Mouse (Mus musculus) skeletal muscle tissue, adult 2 months (tissue): ENCODE data around the gene Npy1r.

Experiments
- DNase-seq: peaks from one replicate; pipeline ENCODE4 v3.0.0-alpha.2; 2012; ENCODE audit warnings: low read depth, low spot score

Npy1r gene

DNA sequence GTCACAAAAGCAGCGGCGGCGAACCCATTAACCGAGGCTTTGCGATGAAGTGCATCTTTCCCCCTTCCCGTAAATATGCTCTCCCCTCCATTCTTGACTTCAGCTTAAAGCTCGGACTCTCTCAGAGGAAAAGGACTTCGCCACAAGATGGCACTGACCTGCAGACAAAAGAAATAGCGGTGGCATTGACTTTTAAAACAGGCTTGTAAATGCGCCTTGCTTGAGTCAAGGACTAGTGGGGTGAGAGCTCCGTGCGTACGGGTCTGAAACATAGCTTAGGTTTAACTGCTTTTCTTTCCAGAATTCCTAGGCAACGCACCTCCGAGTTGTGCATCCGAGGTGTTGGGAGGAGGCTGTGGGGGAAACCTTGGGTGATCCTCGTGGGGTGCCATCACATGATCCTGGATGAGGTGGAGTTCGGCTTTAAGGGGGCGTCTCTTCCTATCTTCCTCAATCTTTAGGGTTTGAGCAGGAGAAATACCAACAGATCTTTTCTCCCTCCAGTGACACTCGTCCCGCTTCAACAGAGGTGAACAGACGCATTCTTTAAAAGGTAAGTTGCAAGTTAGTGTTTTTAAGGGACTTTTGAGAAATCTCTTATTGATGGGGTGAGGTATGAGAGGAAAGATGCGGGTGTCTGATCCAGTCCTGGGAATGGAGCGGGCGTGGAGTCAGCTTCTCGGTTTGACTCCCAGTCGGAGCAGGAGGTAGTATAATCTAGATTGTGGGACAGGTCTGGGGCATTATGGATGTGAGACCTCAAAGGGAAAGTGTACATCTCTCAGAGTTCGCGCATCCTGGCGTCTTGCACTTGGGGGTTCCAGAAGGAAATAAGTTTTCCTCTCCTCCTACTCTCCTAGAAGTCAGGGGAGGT, at the start of gene Npy1r:
TSS of gene Npy1r (plus strand) at position 223 of the 874 bp plus-strand sequence.
- peak; percentile 3 for DNase-seq

DNA sequence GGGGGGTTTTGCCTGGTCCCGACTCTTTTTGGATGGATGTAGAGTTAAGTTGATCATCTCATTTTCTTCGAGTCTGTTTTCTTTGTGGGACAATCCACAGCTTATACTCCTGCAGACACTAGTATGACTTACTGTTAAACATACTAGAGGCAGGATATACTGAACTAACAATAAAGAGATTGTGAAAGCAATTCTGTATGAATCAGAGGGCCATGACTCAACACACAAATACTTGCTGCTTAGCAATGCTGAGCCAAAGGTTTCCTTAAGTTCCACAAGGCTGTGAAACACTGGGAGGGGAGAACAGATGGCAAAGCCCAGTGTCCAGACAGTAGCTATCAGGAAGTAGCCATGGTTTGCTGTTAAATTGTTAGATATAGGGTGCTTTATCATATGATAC, 15.7 kb upstream of the Npy1r start:
- DNase-seq: no peak

DNA sequence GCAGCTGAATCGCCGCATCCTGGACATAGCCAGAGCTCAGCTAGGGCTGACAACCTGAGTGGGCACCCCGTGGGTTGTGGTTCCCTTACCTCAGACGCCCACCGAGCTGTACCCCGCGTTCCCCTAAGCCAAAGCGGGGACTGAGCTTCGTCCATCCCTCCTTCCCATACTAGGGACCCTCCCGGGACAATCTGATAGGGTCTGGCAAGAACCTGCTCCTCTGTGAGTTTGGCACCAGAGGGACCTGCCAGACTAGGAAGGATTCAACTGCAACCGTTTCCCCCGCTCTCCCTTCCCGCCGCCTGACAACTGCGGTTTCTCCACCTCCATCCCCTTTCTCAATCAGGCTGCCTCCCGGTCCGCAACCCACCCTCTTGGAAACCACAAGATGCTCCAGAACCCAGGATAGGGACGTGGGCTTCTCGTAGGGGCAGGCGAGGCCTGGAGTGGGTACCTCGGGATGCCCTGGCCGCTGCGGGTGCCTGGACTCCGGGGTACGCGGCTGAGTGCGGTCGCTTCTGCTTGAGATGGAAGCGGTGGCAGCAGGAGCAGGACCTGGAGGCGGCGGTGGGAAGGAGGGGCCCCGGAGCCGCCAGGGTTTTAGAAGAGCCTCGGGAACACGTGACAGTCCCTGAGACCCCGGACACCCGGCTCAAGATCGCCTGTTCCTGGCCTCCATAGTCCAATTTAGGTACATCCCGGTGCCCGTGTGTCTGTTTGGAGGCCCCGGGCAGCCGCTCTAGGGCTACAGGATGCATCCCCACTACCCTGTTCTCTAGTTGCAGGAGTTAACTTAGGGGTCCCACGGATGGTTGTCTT, 9.3 kb upstream of the Npy1r start, which contains the start of gene Npy5r:
TSS of gene Npy5r (minus strand) at position 618 of the 819 bp plus-strand sequence.
- no peak for DNase-seq

DNA sequence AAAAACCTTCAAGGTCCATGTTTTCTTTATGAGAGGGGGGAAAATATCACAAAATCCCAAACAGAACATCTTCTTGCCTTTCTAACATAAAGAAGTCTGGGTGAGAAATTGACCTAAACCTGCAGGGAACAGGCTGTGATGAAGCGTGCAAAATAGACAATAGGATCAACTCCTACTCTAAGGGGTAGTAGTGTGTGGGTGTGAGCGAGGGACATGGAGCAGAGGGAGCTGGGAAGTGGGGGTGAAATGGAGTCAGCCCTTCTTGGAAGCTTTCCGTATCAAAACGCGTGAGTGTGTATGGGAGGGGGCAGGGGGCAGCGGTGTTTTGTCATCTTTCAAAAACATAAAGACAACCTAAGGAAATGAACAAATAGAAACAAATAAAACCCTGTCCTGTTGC, 8.6 kb upstream of the Npy1r start:
- no peak for DNase-seq

DNA sequence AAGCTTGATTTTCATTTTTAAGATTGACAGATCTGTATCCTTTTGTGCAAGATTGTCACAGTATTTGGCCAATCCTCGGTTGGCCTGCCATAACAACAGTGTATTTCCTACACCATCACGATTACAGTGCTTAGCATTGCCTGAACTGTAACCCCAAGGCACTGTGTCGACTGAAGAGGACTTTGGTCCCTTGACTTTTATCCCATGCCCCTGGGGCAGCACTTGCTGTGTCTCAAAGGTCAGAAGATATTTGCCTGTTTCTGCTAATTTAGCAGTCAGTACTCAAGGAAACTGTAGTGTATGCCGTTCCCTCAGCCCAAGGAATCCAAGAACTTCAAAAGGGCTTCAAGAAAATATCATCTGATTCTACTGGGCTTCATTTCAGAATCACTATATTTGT, 8.2 kb upstream of the Npy1r start:
- no peak for DNase-seq

- DNase-seq: no peak
These were observed 6.6 kb upstream of the Npy1r start for GRCm38 (mm10) chr8:66690402-66690801.

DNA sequence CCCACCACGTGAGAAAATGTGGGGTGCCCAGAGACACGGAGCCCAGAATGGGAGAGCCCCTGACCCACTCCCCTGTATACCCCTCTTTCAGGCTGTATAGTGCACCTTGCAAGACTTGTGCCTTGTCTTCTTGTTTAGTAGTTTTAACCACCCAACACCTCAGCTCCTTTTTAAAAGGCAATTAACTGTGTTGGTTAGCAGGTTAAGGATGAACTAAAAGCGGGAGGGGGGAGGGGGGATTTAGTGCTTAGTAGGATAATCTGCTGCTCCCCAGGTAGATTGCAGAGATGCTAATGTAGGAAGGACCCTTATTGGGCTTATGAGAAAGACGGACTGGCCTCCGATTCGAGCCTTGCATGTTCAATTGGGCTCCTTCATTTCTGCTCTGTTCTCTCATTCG, 1.0 kb downstream of the Npy1r start:
- DNase-seq: no peak

- no peak for DNase-seq
These were observed 1.8 kb downstream of the Npy1r start for GRCm38 (mm10) chr8:66698782-66699181.

- DNase-seq: no peak
These were observed 17.5 kb downstream of the Npy1r start for GRCm38 (mm10) chr8:66714324-66714975.

DNA sequence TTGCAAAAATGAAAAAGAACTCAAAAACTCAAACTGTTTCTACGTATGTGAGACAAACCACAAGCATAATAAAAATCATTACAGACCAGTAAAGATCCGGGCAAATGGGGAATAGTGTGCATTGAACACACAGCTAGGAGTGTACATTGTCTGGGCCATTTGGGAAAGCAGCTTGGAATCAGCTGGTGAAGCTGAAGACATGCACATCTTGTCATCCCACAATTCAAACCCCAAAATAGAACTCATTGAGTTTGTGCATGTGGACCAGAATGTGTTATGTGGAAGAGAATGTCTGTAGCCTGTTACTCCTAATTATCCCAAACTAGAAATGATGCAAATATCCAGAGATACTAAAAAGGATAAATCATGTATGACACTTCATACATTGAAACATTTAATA, 25.8 kb downstream of the Npy1r start:
- DNase-seq: no peak

- no peak for DNase-seq
These were observed 32.5 kb downstream of the Npy1r start for GRCm38 (mm10) chr8:66729446-66729845.

GRCm38 (mm10) chr8:66731957-66732356, 35.0 kb downstream of the Npy1r start:
- DNase-seq: no peak

DNA sequence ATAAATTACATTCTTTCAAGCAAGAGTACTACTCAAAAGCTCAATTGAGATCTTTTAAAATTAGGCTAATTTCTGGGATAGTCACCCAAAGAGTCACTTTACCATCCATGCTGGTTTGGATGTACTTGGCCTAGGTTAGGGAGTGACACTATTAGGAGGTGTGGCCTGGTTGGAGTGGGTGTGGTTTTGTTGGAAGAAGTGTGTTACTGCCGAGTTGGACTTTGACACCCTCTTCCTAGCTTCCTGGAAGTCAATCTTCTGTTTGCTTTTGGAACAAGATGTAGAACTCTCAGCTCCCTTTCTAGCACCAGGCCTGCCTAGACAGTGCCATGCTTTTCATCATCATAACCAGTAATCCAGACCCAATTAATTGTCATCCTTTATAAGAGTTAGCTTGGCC, 45.4 kb downstream of the Npy1r start:
- no peak for DNase-seq

DNA sequence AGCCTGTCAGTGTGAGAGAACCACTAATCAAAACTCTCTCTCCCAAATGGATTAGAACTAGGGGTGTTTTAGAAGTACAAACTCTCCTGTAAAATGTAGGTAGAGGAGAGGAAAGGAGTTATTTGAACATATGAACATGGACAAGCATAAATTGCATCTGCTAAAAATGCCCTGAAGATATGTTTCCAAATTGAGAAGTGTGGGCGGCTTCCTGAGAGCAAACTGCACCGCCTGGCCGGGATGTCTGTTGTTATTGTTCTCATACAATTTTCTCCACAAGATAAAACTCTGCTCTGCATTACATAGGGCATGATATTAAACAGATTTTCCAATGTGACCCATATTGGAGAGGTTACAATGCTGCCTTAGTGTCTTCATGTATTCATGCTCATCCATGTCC, 48.6 kb downstream of the Npy1r start:
- no peak for DNase-seq

- no peak for DNase-seq
These were observed 54.6 kb downstream of the Npy1r start for GRCm38 (mm10) chr8:66751621-66752020.

DNA sequence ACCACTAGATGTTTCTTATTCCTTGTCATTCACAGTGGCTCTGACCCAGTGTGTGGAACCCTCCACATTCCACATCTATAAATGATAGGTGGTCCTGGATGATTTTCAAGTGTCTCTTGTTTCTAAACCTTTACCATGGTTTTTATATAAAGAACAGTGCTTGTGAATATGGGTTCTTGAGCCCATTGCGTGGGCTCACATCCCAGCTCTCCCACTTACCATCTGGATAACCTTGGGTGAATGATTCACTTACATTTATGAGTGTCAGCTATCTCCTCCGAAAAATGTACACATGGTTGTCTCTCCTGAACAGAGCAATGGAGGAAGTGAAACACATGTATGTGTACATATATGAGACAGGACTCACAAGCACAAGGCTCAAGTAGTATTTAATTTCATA, 59.2 kb downstream of the Npy1r start:
- DNase-seq: no peak
